Mouse (Mus musculus): ENCODE data around the gene Rbms3.

- TF ChIP-seq CTCF (IDR thresholded peaks at IDR 0.05; ENCODE audit: insufficient read depth, low read depth, low read length) (no peak), POLR2A (IDR thresholded peaks at IDR 0.05; ENCODE audit: insufficient read depth, low read depth, low read length) (no peak)
Measured at GRCm38 (mm10) chr9:117243365-117243764, 386.3 kb downstream of the Rbms3 start.
